Mouse (Mus musculus) CH12.LX (cell line): ENCODE results near the gene Ccnd3.

ENCODE experiments used
- CHD1 ChIP-seq: IDR thresholded peaks from 2 replicates; pipeline ENCODE4 v1.6.1; 2012; ENCODE audit warnings: low read depth, low read length, improper control_type of control experiment, inconsistent platforms
- CHD2 ChIP-seq: IDR thresholded peaks from 2 replicates; pipeline ENCODE4 v1.6.1; 2011; ENCODE audit warnings: low read length, improper control_type of control experiment
- CTCF ChIP-seq, 2 experiments: IDR thresholded peaks in 1 of 2; conservative IDR thresholded peaks in 1 of 2; 2 replicates each; pipeline ENCODE4 v1.5.1; 2011 to 2012; ENCODE audit warnings: low read depth in 2 of 2, low read length in 2 of 2, improper control_type of control experiment in 1 of 2, inconsistent platforms in 1 of 2, mild to moderate bottlenecking in 1 of 2, moderate library complexity in 1 of 2
- ETS1 ChIP-seq: conservative IDR thresholded peaks from 2 replicates; pipeline ENCODE4 v1.6.1; 2012; ENCODE audit warnings: low read depth, mild to moderate bottlenecking, inconsistent platforms, low read length, improper control_type of control experiment, moderate library complexity
- HCFC1 ChIP-seq: IDR thresholded peaks from 2 replicates; pipeline ENCODE4 v1.6.1; 2012; ENCODE audit warnings: low read depth, mild to moderate bottlenecking, inconsistent platforms, low read length, improper control_type of control experiment
- JUN ChIP-seq: IDR thresholded peaks from 2 replicates; pipeline ENCODE4 v1.6.1; 2011; ENCODE audit warnings: low read depth, mild to moderate bottlenecking, low read length, improper control_type of control experiment, moderate library complexity; ENCODE audit not compliant: insufficient read depth
- MAFK ChIP-seq: IDR thresholded peaks from 2 replicates; pipeline ENCODE4 v1.6.1; 2011; ENCODE audit warnings: low read length, improper control_type of control experiment; ENCODE audit not compliant: insufficient replicate concordance
- MAX ChIP-seq: IDR thresholded peaks from 2 replicates; pipeline ENCODE4 v1.6.1; 2011; ENCODE audit warnings: low read length, improper control_type of control experiment
- PAX5 ChIP-seq: IDR thresholded peaks from 2 replicates; pipeline ENCODE4 v1.6.1; 2012; ENCODE audit warnings: low read length, inconsistent platforms, mixed read lengths
- SMC3 ChIP-seq: IDR thresholded peaks from 2 replicates; pipeline ENCODE4 v1.6.1; 2011; ENCODE audit warnings: low read depth, low read length, improper control_type of control experiment
- ZKSCAN1 ChIP-seq: IDR thresholded peaks from 2 replicates; pipeline ENCODE4 v1.6.1; 2012; ENCODE audit warnings: low read depth, inconsistent platforms, low read length, improper control_type of control experiment, borderline replicate concordance

- no peak for TF ChIP-seq CTCF (conservative IDR thresholded peaks at IDR 0.05 in 1 of 2, IDR thresholded peaks at IDR 0.05 in 1 of 2; ENCODE audit: low read depth in 2 of 2, low read length in 2 of 2)
- TF ChIP-seq ETS1: peak; percentile 31
- no peak for TF ChIP-seq CHD2
- TF ChIP-seq SMC3: no peak
- TF ChIP-seq ZKSCAN1: no peak
- no peak for TF ChIP-seq MAFK
- no peak for TF ChIP-seq JUN
- TF ChIP-seq MAX: no peak
- no peak for TF ChIP-seq HCFC1
- no peak for TF ChIP-seq PAX5
- no peak for TF ChIP-seq CHD1
Measured at GRCm38 (mm10) chr17:47542061-47542460, 37.2 kb downstream of the Ccnd3 start.
